Mouse (Mus musculus) liver, adult 2 months (tissue): ENCODE results near the gene Fam168a. TPM values are rescaled to one million over a fixed set of nuclear protein-coding genes. Genes with fewer than 3 reads are reported as not detected.

Experiments
- DNase-seq: peaks from one replicate; pipeline ENCODE4 v3.0.0-alpha.2; 2011; ENCODE audit warnings: low read depth, low spot score; ENCODE audit errors: extremely low read depth
- H3K27ac ChIP-seq: fragments of 200-500 bp; replicated peaks from 2 replicates; pipeline ENCODE4 v1.5.1; 2012; ENCODE audit warnings: low read depth, mild to moderate bottlenecking, control low read depth, inconsistent platforms, low read length; ENCODE audit not compliant: insufficient read depth
- H3K27me3 ChIP-seq: fragments of 200-500 bp; 2 replicates; pipeline ENCODE4 v1.6.1; 2012; ENCODE audit warnings: mild to moderate bottlenecking, moderate library complexity, low read length, inconsistent platforms; ENCODE audit not compliant: control insufficient read depth, insufficient read depth
- H3K36me3 ChIP-seq: fragments of 200-500 bp; 2 replicates; pipeline ENCODE4 v1.6.1; 2012; ENCODE audit warnings: low read length, inconsistent platforms; ENCODE audit not compliant: control insufficient read depth, insufficient read depth
- H3K4me1 ChIP-seq: fragments of 200-500 bp; 2 replicates; pipeline ENCODE4 v1.6.1; 2011; ENCODE audit warnings: low read length; ENCODE audit not compliant: control insufficient read depth, insufficient read depth
- H3K4me3 ChIP-seq: fragments of 200-500 bp; 2 replicates; pipeline ENCODE4 v1.5.1; 2011; ENCODE audit warnings: low read depth, mild to moderate bottlenecking, control low read depth, low read length, moderate library complexity; ENCODE audit not compliant: insufficient read depth
- H3K79me2 ChIP-seq: fragments of 200-500 bp; 2 replicates; pipeline ENCODE4 v1.6.1; 2012; ENCODE audit warnings: inconsistent platforms, mild to moderate bottlenecking, low read length, moderate library complexity; ENCODE audit not compliant: control insufficient read depth, insufficient read depth
- H3K9ac ChIP-seq: fragments of 200-500 bp; 2 replicates; pipeline ENCODE4 v1.6.1; 2012; ENCODE audit warnings: low read depth, mild to moderate bottlenecking, control low read depth, inconsistent platforms, low read length
- CTCF ChIP-seq: fragments of 200-500 bp; IDR thresholded peaks from 2 replicates; pipeline ENCODE4 v1.5.1; 2011; ENCODE audit warnings: low read depth, low read length, control low read depth
- POLR2A ChIP-seq: fragments of 200-500 bp; IDR thresholded peaks from 2 replicates; pipeline ENCODE4 v1.6.1; 2011; ENCODE audit warnings: low read length, control low read depth; ENCODE audit not compliant: insufficient read depth; ENCODE audit errors: extremely low read depth
- WGBS: fragments of 180-500 bp; shearing (Covaris S2); methylation state at CpG from one replicate; pipeline ENCODE4 v1.1.7; 2018; 5-methylcytosine and 5-hydroxymethylcytosine counted together
- polyA plus RNA-seq: library from polyadenylated mRNA; depleted of rRNA; stranded (reverse); fragments of >200 nt; gene quantifications from 2 replicates; pipeline ENCODE4 v1.2.3, GENCODE M21; 2012
- total RNA-seq: library from RNA; depleted of rRNA; stranded (reverse); fragments of >200 nt; gene quantifications from 2 replicates; pipeline ENCODE4 v1.2.3, GENCODE M21; 2014

The Fam168a gene
- total and polyA plus RNA-seq, 2 experiments, result 7.4 to 32.0 TPM

DNA sequence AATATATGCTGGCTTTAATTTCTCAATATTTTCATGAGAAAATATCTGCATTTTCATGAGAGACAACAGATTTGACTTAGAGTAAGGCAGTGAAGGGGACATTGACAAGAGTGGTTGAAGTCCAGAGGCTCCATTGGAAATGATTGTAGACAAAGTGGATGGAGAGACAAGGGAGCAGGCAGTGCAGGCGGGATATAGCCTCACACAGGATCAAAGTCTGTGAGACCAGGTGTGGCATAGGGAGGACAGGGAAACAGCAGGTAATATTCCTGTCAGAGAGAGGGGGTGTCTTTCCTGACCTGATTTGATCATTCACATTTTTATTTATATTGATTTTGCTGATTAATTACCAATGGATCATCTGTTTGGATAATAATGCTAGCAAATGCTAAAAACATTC, 69.4 kb downstream of the Fam168a start:
- 89% methylated on average over 1 of the region's 1 CpGs for WGBS
- no peak overlapping the region for H3K27ac ChIP-seq
- TF ChIP-seq CTCF (no peak), POLR2A (no peak)
- no peak overlapping the region for H3K9ac ChIP-seq
- H3K4me1 ChIP-seq, result no peaks in the 10 kb centered on the region
- H3K36me3 ChIP-seq, result no peaks in the 10 kb centered on the region
- H3K79me2 ChIP-seq, result no peaks in the 10 kb centered on the region; the same call in 1 of the 2 replicates
- no peak for DNase-seq
- H3K27me3 ChIP-seq, result no peaks in the 10 kb centered on the region
- H3K4me3 ChIP-seq, result no peak overlapping the region

DNA sequence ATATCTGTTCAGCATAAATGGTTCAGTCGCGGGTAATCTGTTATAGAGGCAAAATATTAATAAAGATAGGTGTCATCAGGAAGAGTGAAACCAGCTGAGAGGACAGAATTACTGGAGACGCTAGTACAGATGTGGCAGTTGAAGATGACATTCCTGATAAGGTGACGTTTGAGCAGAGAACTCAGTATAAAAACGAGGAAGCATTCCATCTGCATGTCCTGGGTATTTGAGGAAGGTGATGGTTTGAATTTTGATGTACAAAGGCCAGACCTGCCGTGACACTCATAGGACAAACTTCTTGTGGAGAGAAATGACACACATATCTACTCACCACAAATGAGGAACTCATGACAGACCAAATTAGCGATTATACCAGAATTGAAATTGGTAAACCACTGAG, 73.8 kb downstream of the Fam168a start:
- no peak overlapping the region for H3K4me3 ChIP-seq
- H3K27me3 ChIP-seq, result no peaks in the 10 kb centered on the region
- H3K27ac ChIP-seq, result no peak overlapping the region
- H3K4me1 ChIP-seq, result no peaks in the 10 kb centered on the region
- TF ChIP-seq POLR2A (no peak), CTCF (no peak)
- no peak overlapping the region for H3K9ac ChIP-seq
- 78% methylated on average over 7 of the region's 7 CpGs for whole genome bisulfite sequencing
- H3K79me2 ChIP-seq, result no peaks in the 10 kb centered on the region; the same call in 1 of the 2 replicates
- H3K36me3 ChIP-seq, result no peaks in the 10 kb centered on the region
- no peak for DNase-seq

- H3K27me3 ChIP-seq, result no peaks in the 10 kb centered on the region
These were observed 78.2 kb downstream of the Fam168a start for GRCm38 (mm10) chr7:100784650-100785049.

GRCm38 (mm10) chr7:100785426-100785825, 79.0 kb downstream of the Fam168a start:
- no peak overlapping the region for H3K27ac ChIP-seq
- DNase-seq, result no peak
- no peak overlapping the region for H3K4me3 ChIP-seq
- peaks cover 3% of the 10 kb centered on the region; the same call in 1 of the 2 replicates for H3K4me1 ChIP-seq
- no peaks in the 10 kb centered on the region for H3K36me3 ChIP-seq
- no peak overlapping the region for H3K9ac ChIP-seq
- TF ChIP-seq CTCF, result no peak
- TF ChIP-seq POLR2A, result no peak
- H3K27me3 ChIP-seq, result no peaks in the 10 kb centered on the region
- 92% methylated on average over 4 of the region's 4 CpGs for WGBS
- peaks cover 2% of the 10 kb centered on the region; the same call in 1 of the 2 replicates for H3K79me2 ChIP-seq

More at GRCm38 (mm10) chr7:100784650-100785049, 78.2 kb downstream of the Fam168a start:
- no peak overlapping the region for H3K4me3 ChIP-seq
- 94% methylated on average over 2 of the region's 2 CpGs for WGBS
- H3K79me2 ChIP-seq, result no peaks in the 10 kb centered on the region
- no peaks in the 10 kb centered on the region for H3K36me3 ChIP-seq
- no peak overlapping the region for H3K9ac ChIP-seq
- peaks cover 3% of the 10 kb centered on the region; the same call in 1 of the 2 replicates for H3K4me1 ChIP-seq
- no peak for DNase-seq
- H3K27ac ChIP-seq, result no peak overlapping the region
- no peak for TF ChIP-seq CTCF
- TF ChIP-seq POLR2A, result no peak

GRCm38 (mm10) chr7:100786078-100786477, 79.6 kb downstream of the Fam168a start:
- no peak for DNase-seq
- Histone ChIP-seq H3K9ac (no peak overlapping the region), H3K27ac (no peak overlapping the region), H3K27me3 (no peaks in the 10 kb centered on the region), H3K36me3 (no peaks in the 10 kb centered on the region), H3K79me2 (peaks cover 2% of the 10 kb centered on the region; the same call in 1 of the 2 replicates), H3K4me3 (no peak overlapping the region), H3K4me1 (peaks cover 3% of the 10 kb centered on the region; the same call in 1 of the 2 replicates)
- TF ChIP-seq POLR2A (no peak), CTCF (no peak)
- WGBS, result 10% methylated on average over 1 of the region's 1 CpGs

DNA sequence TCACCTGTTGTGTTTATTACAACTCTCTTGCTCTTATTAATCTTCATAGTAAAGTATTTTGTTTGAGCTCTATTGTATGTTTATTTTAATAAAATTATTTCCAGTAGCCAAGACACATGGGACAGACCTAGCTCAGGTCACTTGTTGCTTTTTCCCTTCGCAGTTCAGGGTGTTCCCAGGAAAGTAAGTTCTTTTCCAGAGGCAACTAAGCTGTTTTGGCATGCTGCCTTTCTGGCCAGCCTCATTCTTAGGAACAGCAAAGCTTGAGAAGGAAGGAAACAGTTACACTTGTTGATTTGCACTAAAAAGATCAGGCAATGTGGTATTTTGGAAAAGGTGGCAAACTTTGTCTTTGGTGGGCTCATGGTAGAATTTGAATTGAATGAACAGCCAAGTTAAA, 81.9 kb downstream of the Fam168a start:
- no peak for TF ChIP-seq CTCF
- no peak for TF ChIP-seq POLR2A
- H3K4me1 ChIP-seq, result peaks cover 3% of the 10 kb centered on the region; the same call in 1 of the 2 replicates
- no peak overlapping the region for H3K27ac ChIP-seq
- H3K4me3 ChIP-seq, result no peak overlapping the region
- no peak overlapping the region for H3K9ac ChIP-seq
- WGBS, result 16% methylated on average over 1 of the region's 1 CpGs
- peaks cover 2% of the 10 kb centered on the region; the same call in 1 of the 2 replicates for H3K79me2 ChIP-seq
- no peaks in the 10 kb centered on the region for H3K36me3 ChIP-seq
- peak; percentile 50 for DNase-seq
- H3K27me3 ChIP-seq, result no peaks in the 10 kb centered on the region
